Mouse (Mus musculus) lung, embryonic 15.5 days (tissue): ENCODE measurements around the gene Map7. TPM values are rescaled to one million over a fixed set of nuclear protein-coding genes. Genes with fewer than 3 reads are reported as not detected.

Experiments used
- ATAC-seq: fragments of 200-750 bp; cut with Nextera tagmentation; 2 replicates; pipeline ENCODE4 v1.8.0; 2017; ENCODE audit warnings: moderate number of reproducible peaks, borderline replicate concordance; ENCODE audit not compliant: low FRiP score, low TSS enrichment; ENCODE audit errors: extremely low read depth
- H3K27ac ChIP-seq: fragments of 300-500 bp; sonication (generic); 2 replicates; pipeline ENCODE4 v1.5.1; 2015; ENCODE audit warnings: moderate library complexity, mild to moderate bottlenecking, inconsistent platforms
- H3K27me3 ChIP-seq: fragments of 300-500 bp; sonication (generic); 2 replicates; pipeline ENCODE4 v1.6.1; 2015; ENCODE audit warnings: inconsistent platforms
- H3K36me3 ChIP-seq: fragments of 300-500 bp; sonication (generic); 2 replicates; pipeline ENCODE4 v1.6.1; 2015; ENCODE audit warnings: inconsistent platforms
- H3K4me1 ChIP-seq: fragments of 300-500 bp; sonication (generic); 2 replicates; pipeline ENCODE4 v1.6.1; 2015; ENCODE audit warnings: inconsistent platforms
- H3K4me2 ChIP-seq: fragments of 300-500 bp; sonication (generic); 2 replicates; pipeline ENCODE4 v1.6.1; 2015; ENCODE audit warnings: inconsistent platforms, mild to moderate bottlenecking, moderate library complexity
- H3K4me3 ChIP-seq: fragments of 300-500 bp; sonication (generic); 2 replicates; pipeline ENCODE4 v1.5.1; 2015; ENCODE audit warnings: mild to moderate bottlenecking, inconsistent platforms
- H3K9ac ChIP-seq: fragments of 300-500 bp; sonication (generic); 2 replicates; pipeline ENCODE4 v1.6.1; 2015; ENCODE audit warnings: inconsistent platforms
- H3K9me3 ChIP-seq: fragments of 300-500 bp; sonication (generic); 2 replicates; pipeline ENCODE4 v1.6.1; 2016; ENCODE audit warnings: inconsistent platforms
- WGBS: fragments of 180-500 bp; shearing (Covaris S2); methylation state at CpG from one replicate; pipeline ENCODE4 v1.1.7; 2015; 5-methylcytosine and 5-hydroxymethylcytosine counted together
- polyA plus RNA-seq: library from polyadenylated mRNA; unstranded; fragments of >200 nt; fragmentation: Nextera tagmentation; extraction: Ambion mirVana; gene quantifications from 2 replicates; pipeline ENCODE4 v1.2.1, GENCODE M21; 2015

Map7 gene
- polyA plus RNA-seq, 1 experiment from 2014 or later, result 13.0 TPM

GRCm38 (mm10) chr10:20245082-20245481 is 96.8 kb downstream of the Map7 start:
- 74% methylated on average over 11 of the region's 11 CpGs for WGBS
- Histone ChIP-seq H3K9ac (no peak overlapping the region), H3K27ac (no peak overlapping the region), H3K4me3 (no peak overlapping the region), H3K9me3 (no peaks in the 10 kb centered on the region), H3K36me3 (no peaks in the 10 kb centered on the region), H3K4me1 (no peaks in the 10 kb centered on the region), H3K27me3 (no peaks in the 10 kb centered on the region), H3K4me2 (no peak overlapping the region)
- no peak for ATAC-seq

GRCm38 (mm10) chr10:20249091-20249490 is 100.8 kb downstream of the Map7 start:
- Histone ChIP-seq H3K4me3 (no peak overlapping the region), H3K4me2 (no peak overlapping the region), H3K9ac (no peak overlapping the region), H3K9me3 (no peaks in the 10 kb centered on the region), H3K36me3 (no peaks in the 10 kb centered on the region), H3K27me3 (no peaks in the 10 kb centered on the region), H3K4me1 (no peaks in the 10 kb centered on the region), H3K27ac (no peak overlapping the region)
- 93% methylated on average over 10 of the region's 10 CpGs for WGBS
- ATAC-seq, result no peak

- Histone ChIP-seq H3K4me2 (no peak overlapping the region), H3K4me3 (no peak overlapping the region), H3K36me3 (no peaks in the 10 kb centered on the region), H3K27me3 (no peaks in the 10 kb centered on the region), H3K9me3 (no peaks in the 10 kb centered on the region), H3K9ac (no peak overlapping the region), H3K4me1 (no peaks in the 10 kb centered on the region), H3K27ac (no peak overlapping the region)
- ATAC-seq, result no peak
- WGBS, result 84% methylated on average over 8 of the region's 8 CpGs
Measured at GRCm38 (mm10) chr10:20255579-20255978, 107.3 kb downstream of the Map7 start.

DNA sequence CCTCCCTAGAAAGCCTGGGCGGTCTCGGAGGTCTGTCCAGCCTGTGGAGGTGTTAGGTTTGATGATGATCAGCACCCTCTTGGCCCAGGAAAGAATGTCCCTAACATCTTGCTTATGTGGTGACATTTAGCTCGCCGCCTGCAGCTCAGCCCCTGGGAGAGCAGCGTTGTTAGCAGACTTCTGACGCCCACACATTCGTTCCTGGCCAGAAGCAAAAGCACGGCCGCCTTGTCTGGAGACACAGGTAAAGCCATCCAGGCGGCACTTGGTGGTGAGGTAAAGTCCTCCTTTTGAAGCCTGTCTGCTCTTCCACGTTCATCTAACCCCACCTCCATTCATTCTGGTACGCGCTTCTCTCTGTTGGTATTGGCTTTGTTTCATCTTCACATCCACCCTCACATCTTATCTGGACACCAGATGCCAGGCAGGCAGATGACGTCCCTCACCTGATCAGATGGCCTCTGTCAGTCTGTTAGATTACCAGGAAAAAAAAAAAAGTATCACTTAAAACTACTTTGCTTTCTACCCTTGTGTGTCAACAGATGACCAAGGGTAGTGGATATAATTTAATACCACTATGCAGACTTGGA is 108.9 kb downstream of the Map7 start:
- Histone ChIP-seq H3K36me3 (no peaks in the 10 kb centered on the region), H3K4me3 (no peak overlapping the region), H3K27me3 (no peaks in the 10 kb centered on the region), H3K9ac (no peak overlapping the region), H3K4me1 (no peaks in the 10 kb centered on the region), H3K27ac (no peak overlapping the region), H3K9me3 (no peaks in the 10 kb centered on the region), H3K4me2 (no peak overlapping the region)
- no peak for ATAC-seq
- WGBS, result 81% methylated on average over 14 of the region's 14 CpGs

DNA sequence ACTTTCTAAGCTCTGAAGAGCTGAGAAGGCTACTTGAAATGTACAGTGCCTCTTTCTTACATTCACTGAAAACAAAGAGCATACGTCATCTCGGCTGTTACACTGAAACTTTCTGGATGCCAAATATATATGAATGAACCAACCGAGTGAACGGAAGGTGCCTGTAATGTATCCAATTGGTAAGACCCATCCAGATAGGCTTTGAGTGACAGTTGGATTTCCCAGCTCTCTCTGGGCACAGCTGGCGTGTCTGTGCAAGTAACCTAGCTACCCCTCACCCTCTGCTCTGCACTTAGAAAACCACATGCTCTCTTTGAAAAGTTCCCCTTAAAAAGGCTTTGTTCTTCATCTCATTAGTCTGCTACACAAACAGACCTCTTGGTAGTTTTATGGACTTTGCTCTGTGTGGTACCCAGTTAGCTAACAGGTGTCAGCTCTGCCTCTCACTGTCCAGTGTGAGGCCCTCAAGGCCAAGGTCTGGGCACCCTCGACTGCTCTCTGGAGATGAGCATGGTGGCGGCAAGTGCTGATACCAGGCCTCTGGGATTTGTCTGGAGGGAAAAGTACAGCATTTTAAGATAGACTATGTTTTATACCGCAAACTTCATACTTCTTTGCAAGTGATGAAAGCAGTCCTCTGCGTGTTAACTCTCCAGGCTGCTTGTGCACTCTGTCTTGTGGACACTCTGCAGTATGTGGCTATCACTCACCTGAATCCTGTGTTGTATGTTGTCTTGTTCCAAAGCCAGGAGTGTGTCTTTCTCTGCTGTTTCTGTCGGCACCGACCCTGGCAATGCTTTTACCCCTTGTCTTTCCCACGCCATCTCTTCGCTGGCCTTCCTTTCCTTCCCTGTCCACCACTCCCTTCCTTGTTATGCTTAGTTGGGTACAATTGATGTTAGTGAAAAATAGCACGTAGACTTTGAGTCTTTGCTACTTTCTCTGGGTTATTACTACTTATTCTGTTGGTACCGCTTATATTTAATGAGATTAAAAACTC is 109.8 kb downstream of the Map7 start:
- no peak for ATAC-seq
- no peak overlapping the region for H3K4me3 ChIP-seq
- WGBS, result 86% methylated on average over 15 of the region's 15 CpGs
- H3K9me3 ChIP-seq, result no peaks in the 10 kb centered on the region
- H3K9ac ChIP-seq, result no peak overlapping the region
- H3K27me3 ChIP-seq, result no peaks in the 10 kb centered on the region
- no peak overlapping the region for H3K27ac ChIP-seq
- H3K4me1 ChIP-seq, result no peaks in the 10 kb centered on the region
- H3K4me2 ChIP-seq, result no peak overlapping the region
- no peaks in the 10 kb centered on the region for H3K36me3 ChIP-seq

- no peak for ATAC-seq
- no peaks in the 10 kb centered on the region for H3K27me3 ChIP-seq
- H3K4me3 ChIP-seq, result no peak overlapping the region
- H3K4me1 ChIP-seq, result no peaks in the 10 kb centered on the region
- no peaks in the 10 kb centered on the region for H3K36me3 ChIP-seq
- no peaks in the 10 kb centered on the region for H3K9me3 ChIP-seq
- H3K9ac ChIP-seq, result no peak overlapping the region
- H3K4me2 ChIP-seq, result no peak overlapping the region
- 82% methylated on average over 2 of the region's 2 CpGs for WGBS
- H3K27ac ChIP-seq, result no peak overlapping the region
Measured at GRCm38 (mm10) chr10:20259476-20259875, 111.2 kb downstream of the Map7 start.

DNA sequence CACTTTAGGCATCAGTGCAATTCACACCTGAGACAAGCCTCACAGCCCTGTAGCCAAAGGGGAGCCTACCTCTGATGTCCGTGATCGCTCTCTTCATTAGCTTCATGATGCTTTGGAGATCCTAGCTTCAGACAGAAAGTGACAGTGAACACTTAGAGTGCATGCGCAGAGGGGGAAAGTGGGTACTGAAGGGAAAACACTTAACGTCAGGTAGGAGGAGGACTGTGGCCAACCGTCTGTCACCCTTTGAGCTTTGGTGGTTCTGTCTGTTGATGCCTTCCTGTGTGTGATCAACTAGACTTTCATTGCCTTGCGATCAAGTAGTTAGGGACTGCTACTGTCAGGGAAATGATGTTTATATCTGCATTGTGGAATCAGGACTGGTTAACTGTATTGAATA is 114.6 kb downstream of the Map7 start:
- Histone ChIP-seq H3K36me3 (no peaks in the 10 kb centered on the region), H3K4me2 (no peak overlapping the region), H3K9ac (no peak overlapping the region), H3K27ac (no peak overlapping the region), H3K4me3 (no peak overlapping the region), H3K9me3 (no peaks in the 10 kb centered on the region), H3K4me1 (no peaks in the 10 kb centered on the region), H3K27me3 (no peaks in the 10 kb centered on the region)
- ATAC-seq, result no peak
- WGBS, result 75% methylated on average over 6 of the region's 6 CpGs

GRCm38 (mm10) chr10:20264479-20264878 is 116.2 kb downstream of the Map7 start:
- Histone ChIP-seq H3K36me3 (no peaks in the 10 kb centered on the region), H3K27me3 (no peaks in the 10 kb centered on the region), H3K4me2 (no peak overlapping the region), H3K4me1 (no peaks in the 10 kb centered on the region), H3K27ac (no peak overlapping the region), H3K9me3 (no peaks in the 10 kb centered on the region), H3K9ac (no peak overlapping the region), H3K4me3 (no peak overlapping the region)
- ATAC-seq, result no peak
- WGBS, result 90% methylated on average over 7 of the region's 7 CpGs

DNA sequence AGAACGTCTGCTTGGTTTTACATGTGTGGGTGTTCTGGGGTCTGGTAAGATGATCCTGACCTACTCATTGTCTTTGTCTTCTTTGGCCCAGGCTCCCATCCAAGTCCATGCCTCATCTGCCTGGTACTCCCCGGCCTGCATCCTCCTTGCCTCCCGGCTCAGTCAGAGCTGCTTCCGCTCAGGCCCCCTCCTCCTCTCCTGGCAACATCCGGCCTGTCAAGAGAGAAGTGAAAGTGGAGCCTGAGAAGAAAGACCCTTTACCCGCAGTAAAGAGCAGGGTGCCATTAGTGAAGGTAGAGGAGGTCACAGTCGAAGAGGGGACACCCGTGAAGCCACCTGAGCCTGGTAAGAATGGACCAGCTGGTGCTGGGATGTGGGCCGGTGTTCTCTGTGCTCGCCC is 118.8 kb downstream of the Map7 start:
- Histone ChIP-seq H3K9ac (no peak overlapping the region), H3K4me3 (no peak overlapping the region), H3K9me3 (no peaks in the 10 kb centered on the region), H3K27ac (no peak overlapping the region), H3K36me3 (no peaks in the 10 kb centered on the region), H3K4me1 (no peaks in the 10 kb centered on the region), H3K27me3 (no peaks in the 10 kb centered on the region), H3K4me2 (peak overlapping the region; percentile 28; the same call in 1 of the 2 replicates)
- no peak for ATAC-seq
- WGBS, result 61% methylated on average over 10 of the region's 10 CpGs

GRCm38 (mm10) chr10:20268945-20269344 is 120.7 kb downstream of the Map7 start:
- no peaks in the 10 kb centered on the region for H3K9me3 ChIP-seq
- H3K36me3 ChIP-seq, result no peaks in the 10 kb centered on the region
- no peak overlapping the region for H3K4me3 ChIP-seq
- no peaks in the 10 kb centered on the region for H3K27me3 ChIP-seq
- no peak for ATAC-seq
- no peaks in the 10 kb centered on the region for H3K4me1 ChIP-seq
- no peak overlapping the region for H3K9ac ChIP-seq
- H3K27ac ChIP-seq, result no peak overlapping the region
- WGBS, result 70% methylated on average over 7 of the region's 7 CpGs
- no peak overlapping the region for H3K4me2 ChIP-seq

DNA sequence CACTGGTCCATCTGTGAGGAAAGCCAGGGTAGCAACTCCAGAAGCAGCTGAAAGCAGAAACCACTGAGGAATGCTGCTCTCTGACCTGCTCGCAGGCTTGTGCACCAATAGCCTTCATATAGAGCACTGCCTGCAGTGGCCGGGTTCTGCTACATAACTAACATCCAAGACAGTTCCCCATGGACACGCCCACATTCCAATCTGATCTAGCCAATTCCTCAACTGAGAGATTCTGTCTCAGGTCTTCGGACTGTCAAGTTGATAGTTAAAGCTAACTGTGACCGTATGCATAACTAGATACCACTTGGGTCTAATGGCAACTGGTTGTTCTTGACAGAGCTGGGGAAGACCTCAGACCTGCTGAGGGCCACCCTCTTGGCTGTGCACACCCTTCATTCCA is 124.1 kb downstream of the Map7 start:
- WGBS, result 85% methylated on average over 5 of the region's 5 CpGs

DNA sequence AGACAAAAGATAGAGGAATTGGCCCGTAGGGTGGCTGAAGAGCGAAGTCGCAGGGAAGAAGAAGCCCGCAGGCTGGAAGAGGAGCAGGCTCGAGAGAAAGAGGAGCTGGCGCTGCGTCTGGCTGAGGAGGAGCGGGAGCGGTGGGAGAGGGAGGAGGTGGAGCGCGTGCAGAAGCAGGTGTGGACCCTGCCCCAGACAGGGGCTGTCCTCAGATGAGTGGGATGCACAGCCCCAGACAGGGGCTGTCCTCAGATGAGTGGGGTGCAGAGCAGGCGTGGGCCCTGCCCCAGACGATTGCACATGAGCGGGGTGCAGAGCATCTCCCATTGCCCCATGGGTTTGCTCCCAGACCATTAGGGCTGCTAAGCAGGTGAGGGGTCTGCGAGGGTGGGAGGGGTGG is 125.0 kb downstream of the Map7 start:
- Histone ChIP-seq H3K27ac (no peak overlapping the region), H3K9me3 (no peaks in the 10 kb centered on the region), H3K27me3 (no peaks in the 10 kb centered on the region), H3K4me1 (no peaks in the 10 kb centered on the region), H3K9ac (no peak overlapping the region), H3K4me2 (no peak overlapping the region), H3K36me3 (no peaks in the 10 kb centered on the region), H3K4me3 (no peak overlapping the region)
- ATAC-seq, result no peak
- whole genome bisulfite sequencing, result 64% methylated on average over 15 of the region's 15 CpGs

More for the DNA sequence above, 124.1 kb downstream of the Map7 start:
- Histone ChIP-seq H3K36me3 (no peaks in the 10 kb centered on the region), H3K4me1 (no peaks in the 10 kb centered on the region), H3K4me2 (no peak overlapping the region), H3K9me3 (no peaks in the 10 kb centered on the region), H3K4me3 (no peak overlapping the region), H3K27me3 (no peaks in the 10 kb centered on the region), H3K27ac (no peak overlapping the region), H3K9ac (no peak overlapping the region)
- no peak for ATAC-seq
